Mouse (Mus musculus): ENCODE measurements around the gene Col4a4. TPM values are rescaled to one million over a fixed set of nuclear protein-coding genes. Genes with fewer than 3 reads are reported as not detected.

The Col4a4 gene
- polyA plus RNA-seq, 1 experiment from 2014 or later: 0.18 TPM

DNA sequence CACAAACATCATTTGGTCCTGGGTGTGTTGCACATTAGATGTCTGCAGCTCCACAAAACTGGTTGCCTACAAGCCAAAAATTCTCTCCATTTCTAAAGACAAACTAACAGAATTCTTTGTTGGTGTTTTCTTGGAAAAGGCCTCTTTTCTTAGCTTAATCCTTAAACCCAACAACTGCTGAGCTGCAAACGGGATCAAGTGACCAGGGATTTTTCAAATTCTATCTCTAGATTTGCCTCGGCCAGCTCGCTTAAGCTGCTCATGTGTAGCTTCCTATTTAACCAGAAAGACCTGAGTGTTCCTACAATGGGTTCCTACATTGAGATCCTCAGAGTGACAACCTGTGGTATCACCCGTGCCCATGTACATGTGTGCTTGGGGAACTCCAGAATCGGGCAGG lies 33.3 kb upstream of the Col4a4 start:
- no peak overlapping the region for H3K4me2 ChIP-seq (ENCODE audit: low read depth, low read length)
- no peak overlapping the region for H3K4me3 ChIP-seq (ENCODE audit: low read depth, low read length)
- H3K36me3 ChIP-seq (ENCODE audit: control insufficient read depth, insufficient read depth): no peaks in the 10 kb centered on the region
- H3K27me3 ChIP-seq (ENCODE audit: control insufficient read depth, insufficient read depth, low read depth, low read length): no peaks in the 10 kb centered on the region
- H3K9me3 ChIP-seq (replicated peaks; ENCODE audit: control insufficient read depth, low read length): no peaks in the 10 kb centered on the region
- H3K27ac ChIP-seq (ENCODE audit: low read length): no peak overlapping the region
- no peaks in the 10 kb centered on the region for H3K4me1 ChIP-seq (ENCODE audit: control insufficient read depth, low read depth, low read length)
- H3K9ac ChIP-seq (ENCODE audit: low read depth, low read length): no peak overlapping the region
- no peak for ATAC-seq (ENCODE audit: low read depth)
- 68% methylated on average over 5 of the region's 5 CpGs for WGBS (ENCODE audit: insufficient replicate concordance)

DNA sequence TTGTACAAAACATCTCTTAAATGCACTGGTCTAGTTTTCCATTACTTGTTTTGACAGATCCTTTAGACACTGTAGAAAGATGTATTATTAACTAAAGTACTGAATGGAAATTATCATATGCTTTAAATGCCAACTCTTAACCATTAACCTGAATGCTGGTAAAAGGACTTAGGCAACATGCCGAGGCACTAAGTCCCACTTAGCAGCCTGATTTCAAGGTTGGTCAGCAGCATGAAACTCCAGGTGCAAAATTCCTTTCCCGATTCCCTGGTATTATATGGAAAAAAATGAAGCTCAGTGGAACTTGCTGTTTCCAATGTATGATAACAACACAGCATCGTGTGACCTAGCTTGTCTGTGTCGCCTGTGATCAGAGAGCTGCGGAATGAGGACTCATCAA lies 31.9 kb upstream of the Col4a4 start:
- H3K9me3 ChIP-seq (replicated peaks; ENCODE audit: control insufficient read depth, low read length): no peaks in the 10 kb centered on the region
- no peaks in the 10 kb centered on the region for H3K4me1 ChIP-seq (ENCODE audit: control insufficient read depth, low read depth, low read length)
- H3K27me3 ChIP-seq (ENCODE audit: control insufficient read depth, insufficient read depth, low read depth, low read length): no peaks in the 10 kb centered on the region
- no peak overlapping the region for H3K4me2 ChIP-seq (ENCODE audit: low read depth, low read length)
- H3K9ac ChIP-seq (ENCODE audit: low read depth, low read length): no peak overlapping the region
- H3K27ac ChIP-seq (ENCODE audit: low read length): no peak overlapping the region
- H3K4me3 ChIP-seq (ENCODE audit: low read depth, low read length): no peak overlapping the region
- WGBS (ENCODE audit: insufficient replicate concordance): 41% methylated on average over 5 of the region's 5 CpGs
- ATAC-seq (ENCODE audit: low read depth): no peak
- H3K36me3 ChIP-seq (ENCODE audit: control insufficient read depth, insufficient read depth): no peaks in the 10 kb centered on the region

DNA sequence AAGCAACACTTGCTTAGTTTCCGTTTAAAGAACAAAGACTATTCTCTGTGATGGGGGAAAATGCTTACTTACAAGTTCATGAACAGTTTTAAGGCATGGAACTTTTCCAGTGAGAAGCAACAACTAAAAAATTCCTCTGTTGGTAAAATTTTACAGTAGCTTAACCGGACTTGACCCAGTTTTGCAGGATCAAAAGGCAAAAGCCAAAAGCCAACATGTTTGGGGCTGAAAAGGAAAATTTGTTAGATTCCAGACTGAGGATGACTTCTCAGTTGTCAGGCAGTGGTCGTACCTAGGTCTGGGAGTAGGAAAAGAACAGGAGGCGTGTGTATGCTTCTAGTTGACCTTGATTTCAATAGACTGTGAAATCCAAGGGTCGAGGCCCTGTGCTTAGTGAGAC lies 31.4 kb upstream of the Col4a4 start:
- WGBS (ENCODE audit: insufficient replicate concordance): 49% methylated on average over 5 of the region's 5 CpGs

DNA sequence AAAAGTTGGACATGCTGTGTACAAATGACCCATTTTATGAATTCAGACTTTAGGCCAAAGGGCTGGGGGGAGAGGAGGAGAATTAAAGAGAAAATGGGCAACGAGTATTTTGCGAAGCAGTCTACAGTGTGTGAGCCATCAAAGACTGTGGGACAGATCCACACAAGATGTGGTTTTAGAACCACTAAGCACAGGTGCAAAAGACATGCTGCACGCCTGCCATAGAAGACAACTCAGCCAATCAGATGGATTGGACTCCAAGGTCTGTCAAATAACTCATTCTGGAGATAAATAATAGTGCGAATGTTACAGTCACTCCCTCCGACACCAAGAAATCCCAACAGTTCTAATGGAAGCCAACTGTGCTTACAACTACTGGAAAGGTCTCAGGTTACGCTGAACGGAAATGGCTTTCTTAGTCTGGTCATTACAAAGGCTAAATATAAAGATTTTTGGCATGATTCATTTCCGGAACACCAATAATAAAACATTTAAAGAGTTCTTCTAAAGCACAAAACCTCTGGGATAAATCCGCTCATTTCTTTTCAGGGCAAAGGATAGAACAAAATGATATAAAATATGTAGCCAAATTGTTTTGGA lies 25.5 kb upstream of the Col4a4 start:
- ATAC-seq (ENCODE audit: low read depth): no peak
- 71% methylated on average over 9 of the region's 9 CpGs for WGBS (ENCODE audit: insufficient replicate concordance)
- Histone ChIP-seq H3K4me2 (ENCODE audit: low read depth, low read length) (no peak overlapping the region), H3K9me3 (replicated peaks; ENCODE audit: control insufficient read depth, low read length) (no peaks in the 10 kb centered on the region), H3K9ac (ENCODE audit: low read depth, low read length) (no peak overlapping the region), H3K27me3 (ENCODE audit: control insufficient read depth, insufficient read depth, low read depth, low read length) (no peaks in the 10 kb centered on the region), H3K27ac (ENCODE audit: low read length) (no peak overlapping the region), H3K4me3 (ENCODE audit: low read depth, low read length) (no peak overlapping the region), H3K36me3 (ENCODE audit: control insufficient read depth, insufficient read depth) (no peaks in the 10 kb centered on the region), H3K4me1 (ENCODE audit: control insufficient read depth, low read depth, low read length) (no peaks in the 10 kb centered on the region)

More for the DNA sequence above, 31.4 kb upstream of the Col4a4 start:
- no peaks in the 10 kb centered on the region for H3K9me3 ChIP-seq (replicated peaks; ENCODE audit: control insufficient read depth, low read length)
- no peak overlapping the region for H3K4me2 ChIP-seq (ENCODE audit: low read depth, low read length)
- H3K27me3 ChIP-seq (ENCODE audit: control insufficient read depth, insufficient read depth, low read depth, low read length): no peaks in the 10 kb centered on the region
- no peak overlapping the region for H3K4me3 ChIP-seq (ENCODE audit: low read depth, low read length)
- no peak overlapping the region for H3K27ac ChIP-seq (ENCODE audit: low read length)
- no peak overlapping the region for H3K9ac ChIP-seq (ENCODE audit: low read depth, low read length)
- no peak for ATAC-seq (ENCODE audit: low read depth)
- H3K36me3 ChIP-seq (ENCODE audit: control insufficient read depth, insufficient read depth): no peaks in the 10 kb centered on the region
- H3K4me1 ChIP-seq (ENCODE audit: control insufficient read depth, low read depth, low read length): no peaks in the 10 kb centered on the region

DNA sequence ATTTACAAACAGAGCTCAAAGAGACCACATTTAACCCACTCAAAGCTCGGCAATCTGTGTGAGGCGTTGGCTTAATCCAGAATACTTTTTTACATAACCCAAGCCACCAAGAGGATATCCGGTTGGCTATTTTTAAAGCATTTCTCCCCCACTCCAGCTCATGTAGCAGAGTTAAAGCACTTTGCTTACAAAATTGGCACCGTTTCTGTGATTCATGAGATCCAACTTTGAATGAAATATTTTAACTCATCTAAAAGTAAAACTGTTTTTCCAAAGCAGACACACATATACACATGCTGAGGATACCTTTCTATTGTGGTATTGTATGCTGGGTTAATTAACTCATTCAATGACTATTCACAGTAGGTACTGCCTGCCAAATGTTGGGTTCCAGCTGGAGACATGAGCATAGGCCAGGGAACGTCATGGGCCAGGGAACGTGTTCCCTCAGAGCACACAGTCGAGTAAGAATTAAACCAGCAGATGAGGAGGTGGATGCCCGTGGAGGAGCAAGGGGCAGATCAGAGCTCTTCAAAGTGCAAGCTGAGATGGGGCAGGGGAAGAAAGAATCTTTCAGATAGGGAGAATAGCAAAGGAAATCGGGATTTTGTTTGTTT lies 22.1 kb upstream of the Col4a4 start:
- Histone ChIP-seq H3K27ac (ENCODE audit: low read length) (no peak overlapping the region), H3K4me3 (ENCODE audit: low read depth, low read length) (no peak overlapping the region), H3K9me3 (replicated peaks; ENCODE audit: control insufficient read depth, low read length) (no peaks in the 10 kb centered on the region), H3K36me3 (ENCODE audit: control insufficient read depth, insufficient read depth) (no peaks in the 10 kb centered on the region), H3K27me3 (ENCODE audit: control insufficient read depth, insufficient read depth, low read depth, low read length) (no peaks in the 10 kb centered on the region), H3K4me2 (ENCODE audit: low read depth, low read length) (no peak overlapping the region), H3K4me1 (ENCODE audit: control insufficient read depth, low read depth, low read length) (no peaks in the 10 kb centered on the region), H3K9ac (ENCODE audit: low read depth, low read length) (no peak overlapping the region)
- WGBS (ENCODE audit: insufficient replicate concordance): 51% methylated on average over 9 of the region's 9 CpGs
- ATAC-seq (ENCODE audit: low read depth): no peak

DNA sequence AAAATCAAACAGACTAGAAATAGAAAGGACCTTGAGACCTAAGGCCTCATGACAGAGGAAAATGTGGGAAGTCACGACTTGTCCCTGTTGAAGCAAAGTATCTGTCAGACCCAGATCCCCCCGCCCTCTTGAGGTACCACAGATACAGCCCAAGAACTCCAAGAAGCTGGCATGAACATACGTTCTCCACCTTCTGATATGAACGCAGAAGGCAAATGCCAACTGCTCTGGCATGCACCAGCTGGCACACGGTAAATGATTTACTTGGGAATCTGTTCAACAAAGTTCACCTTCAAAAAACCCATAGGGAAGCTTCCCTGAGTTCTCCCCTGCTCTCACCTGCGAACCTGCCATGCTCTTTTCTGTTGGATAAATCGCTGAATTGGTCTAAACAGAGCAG lies 19.2 kb upstream of the Col4a4 start:
- Histone ChIP-seq H3K4me2 (ENCODE audit: low read depth, low read length) (no peak overlapping the region), H3K9me3 (replicated peaks; ENCODE audit: control insufficient read depth, low read length) (no peaks in the 10 kb centered on the region), H3K27ac (ENCODE audit: low read length) (no peak overlapping the region), H3K36me3 (ENCODE audit: control insufficient read depth, insufficient read depth) (no peaks in the 10 kb centered on the region), H3K4me1 (ENCODE audit: control insufficient read depth, low read depth, low read length) (no peaks in the 10 kb centered on the region), H3K27me3 (ENCODE audit: control insufficient read depth, insufficient read depth, low read depth, low read length) (no peaks in the 10 kb centered on the region), H3K4me3 (ENCODE audit: low read depth, low read length) (no peak overlapping the region), H3K9ac (ENCODE audit: low read depth, low read length) (no peak overlapping the region)
- 60% methylated on average over 7 of the region's 7 CpGs for WGBS (ENCODE audit: insufficient replicate concordance)
- ATAC-seq (ENCODE audit: low read depth): no peak

DNA sequence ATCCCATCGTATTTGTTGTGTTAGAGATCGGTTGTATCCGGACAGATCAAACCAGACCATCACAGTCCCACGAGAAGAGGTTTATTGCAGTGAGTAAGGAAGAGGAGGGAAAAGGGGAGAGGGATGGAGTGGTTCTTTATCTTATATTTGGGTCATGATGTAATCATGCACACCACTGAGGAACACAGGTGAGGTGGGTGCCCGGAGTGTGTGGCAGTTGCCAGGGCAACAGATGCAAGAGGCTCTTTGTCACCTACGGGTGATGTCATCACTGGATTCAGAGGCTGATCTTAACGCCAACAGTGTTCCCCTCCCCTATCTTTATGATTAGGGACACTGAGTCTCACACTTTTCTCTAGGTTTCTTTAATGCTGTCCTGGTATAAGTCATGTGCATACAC lies 18.7 kb upstream of the Col4a4 start:
- no peak overlapping the region for H3K4me3 ChIP-seq (ENCODE audit: low read depth, low read length)
- no peaks in the 10 kb centered on the region for H3K4me1 ChIP-seq (ENCODE audit: control insufficient read depth, low read depth, low read length)
- H3K27ac ChIP-seq (ENCODE audit: low read length): no peak overlapping the region
- H3K9me3 ChIP-seq (replicated peaks; ENCODE audit: control insufficient read depth, low read length): no peaks in the 10 kb centered on the region
- no peak for ATAC-seq (ENCODE audit: low read depth)
- H3K9ac ChIP-seq (ENCODE audit: low read depth, low read length): no peak overlapping the region
- no peaks in the 10 kb centered on the region for H3K27me3 ChIP-seq (ENCODE audit: control insufficient read depth, insufficient read depth, low read depth, low read length)
- WGBS (ENCODE audit: insufficient replicate concordance): 73% methylated on average over 7 of the region's 7 CpGs
- no peaks in the 10 kb centered on the region for H3K36me3 ChIP-seq (ENCODE audit: control insufficient read depth, insufficient read depth)
- no peak overlapping the region for H3K4me2 ChIP-seq (ENCODE audit: low read depth, low read length)

DNA sequence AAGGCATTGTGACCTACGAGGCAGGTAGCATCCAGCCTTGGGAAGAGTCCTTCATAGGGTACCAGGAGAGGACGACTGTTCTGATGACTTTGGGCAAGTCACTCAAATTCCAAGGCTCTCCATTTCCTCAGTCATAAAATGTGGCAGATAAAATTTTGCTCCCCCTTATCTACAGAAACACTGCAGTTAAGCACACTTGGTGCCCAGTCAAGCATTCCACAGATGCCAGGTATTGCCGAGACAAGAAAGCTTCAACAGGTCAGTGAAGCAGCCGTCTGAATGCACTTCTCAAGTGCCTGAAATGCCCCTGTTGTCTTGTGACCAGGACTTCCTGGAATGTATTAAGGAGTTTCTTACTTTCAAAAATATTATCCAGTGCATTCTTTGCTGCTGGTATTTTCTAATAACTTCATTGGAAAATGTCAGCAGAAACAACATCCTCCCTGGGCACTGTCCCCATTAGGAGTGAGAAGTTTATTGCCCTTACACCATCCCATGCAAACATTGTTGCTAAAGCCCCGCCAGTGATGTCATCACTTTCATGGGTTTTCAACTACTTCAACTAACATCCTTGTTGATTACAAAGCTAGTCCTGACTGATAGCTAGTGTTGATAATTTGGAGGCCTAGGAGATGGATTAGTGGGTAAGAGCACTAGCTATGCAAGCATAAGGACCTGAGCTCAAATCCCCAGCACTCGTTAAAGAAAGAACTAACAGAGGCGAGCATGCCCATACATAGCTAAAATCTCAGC lies 16.7 kb upstream of the Col4a4 start:
- WGBS (ENCODE audit: insufficient replicate concordance): 49% methylated on average over 7 of the region's 7 CpGs
- Histone ChIP-seq H3K4me1 (ENCODE audit: control insufficient read depth, low read depth, low read length) (no peaks in the 10 kb centered on the region), H3K4me3 (ENCODE audit: low read depth, low read length) (no peak overlapping the region), H3K36me3 (ENCODE audit: control insufficient read depth, insufficient read depth) (no peaks in the 10 kb centered on the region), H3K9ac (ENCODE audit: low read depth, low read length) (no peak overlapping the region), H3K4me2 (ENCODE audit: low read depth, low read length) (no peak overlapping the region), H3K27me3 (ENCODE audit: control insufficient read depth, insufficient read depth, low read depth, low read length) (no peaks in the 10 kb centered on the region), H3K27ac (ENCODE audit: low read length) (no peak overlapping the region), H3K9me3 (replicated peaks; ENCODE audit: control insufficient read depth, low read length) (no peaks in the 10 kb centered on the region)
- no peak for ATAC-seq (ENCODE audit: low read depth)

DNA sequence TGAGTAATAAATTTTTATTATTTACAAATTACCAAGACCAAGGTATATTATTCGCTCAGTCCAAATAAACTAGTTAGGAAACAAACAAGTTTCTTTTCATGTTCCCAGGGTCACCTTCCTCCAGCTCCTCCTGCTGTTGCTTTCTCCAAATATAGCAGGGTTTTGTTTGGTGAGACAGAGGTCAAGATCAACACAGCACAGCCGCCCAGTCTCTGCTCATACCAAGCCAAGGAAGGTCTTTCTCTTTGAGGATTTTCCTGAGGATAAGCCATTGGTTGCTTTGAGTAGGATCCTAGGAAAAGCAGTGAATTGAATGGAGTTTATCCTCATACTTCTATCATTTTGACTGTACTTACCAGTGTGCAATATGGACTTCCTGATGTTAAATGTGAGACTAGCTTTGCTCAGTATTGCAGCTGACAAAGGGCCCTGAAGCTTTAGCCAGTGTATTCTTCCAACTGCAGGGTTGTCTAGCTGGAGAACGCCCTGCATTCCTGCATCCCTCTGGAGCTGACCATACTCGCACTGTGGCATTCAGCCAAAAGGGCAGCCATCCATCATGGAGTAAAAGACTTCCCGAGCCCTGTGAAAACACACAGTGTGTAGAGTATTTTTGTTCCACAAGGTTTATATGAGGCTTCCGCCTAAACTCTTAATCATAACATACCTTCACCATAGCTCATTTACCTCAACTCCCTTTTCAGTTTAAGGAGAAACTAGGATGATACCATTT lies 10.4 kb upstream of the Col4a4 start:
- 48% methylated on average over 6 of the region's 6 CpGs for WGBS (ENCODE audit: insufficient replicate concordance)
- Histone ChIP-seq H3K9ac (ENCODE audit: low read depth, low read length) (no peak overlapping the region), H3K27ac (ENCODE audit: low read length) (no peak overlapping the region), H3K4me2 (ENCODE audit: low read depth, low read length) (no peak overlapping the region), H3K4me1 (ENCODE audit: control insufficient read depth, low read depth, low read length) (no peaks in the 10 kb centered on the region), H3K4me3 (ENCODE audit: low read depth, low read length) (no peak overlapping the region), H3K9me3 (replicated peaks; ENCODE audit: control insufficient read depth, low read length) (no peaks in the 10 kb centered on the region), H3K36me3 (ENCODE audit: control insufficient read depth, insufficient read depth) (no peaks in the 10 kb centered on the region), H3K27me3 (ENCODE audit: control insufficient read depth, insufficient read depth, low read depth, low read length) (no peaks in the 10 kb centered on the region)
- ATAC-seq (ENCODE audit: low read depth): no peak
